Mouse (Mus musculus) midbrain, postnatal 0 days (tissue): ENCODE measurements at regions not wholly inside any gene's neighbourhood (a gene's known extent, or its start where the extent isn't known, plus 50 kb on each side); places are given as distances from the start of the nearest gene placed in this dataset.

Experiments
- ATAC-seq: fragments of 200-750 bp; cut with Nextera tagmentation; 2 replicates; pipeline ENCODE4 v1.8.0; 2017; ENCODE audit warnings: moderate number of reproducible peaks, mild to moderate bottlenecking, moderate TSS enrichment, moderate library complexity; ENCODE audit not compliant: low FRiP score
- DNase-seq: peaks from one replicate; pipeline ENCODE4 v3.0.0-alpha.2; 2015; ENCODE audit warnings: low spot score
- H3K27ac ChIP-seq: fragments of 300-500 bp; sonication (generic); 2 replicates; pipeline ENCODE4 v1.5.1; 2014; ENCODE audit warnings: low read depth, mild to moderate bottlenecking, low read length, mixed read lengths
- H3K27me3 ChIP-seq: fragments of 300-500 bp; sonication (generic); 2 replicates; pipeline ENCODE4 v1.6.1; 2014; ENCODE audit warnings: low read length, control low read depth, mixed read lengths; ENCODE audit not compliant: insufficient read depth
- H3K36me3 ChIP-seq: fragments of 300-500 bp; sonication (generic); 2 replicates; pipeline ENCODE4 v1.6.1; 2014; ENCODE audit warnings: low read length, control low read depth, mixed read lengths; ENCODE audit not compliant: insufficient read depth
- H3K4me1 ChIP-seq: fragments of 300-500 bp; sonication (generic); 2 replicates; pipeline ENCODE4 v1.6.1; 2014; ENCODE audit warnings: mild to moderate bottlenecking, control low read depth, antibody characterized with exemption, low read length, mixed read lengths; ENCODE audit not compliant: insufficient read depth
- H3K4me2 ChIP-seq: fragments of 300-500 bp; sonication (generic); 2 replicates; pipeline ENCODE4 v1.6.1; 2014; ENCODE audit warnings: low read depth, mild to moderate bottlenecking, low read length, mixed read lengths; ENCODE audit not compliant: poor library complexity, severe bottlenecking
- H3K4me3 ChIP-seq: fragments of 300-500 bp; sonication (generic); 2 replicates; pipeline ENCODE4 v1.5.1; 2014; ENCODE audit warnings: low read depth, mild to moderate bottlenecking, low read length, moderate library complexity
- H3K9ac ChIP-seq: fragments of 300-500 bp; sonication (generic); replicated peaks from 2 replicates; pipeline ENCODE4 v1.6.1; 2014; ENCODE audit warnings: mild to moderate bottlenecking, low read length, moderate library complexity, mixed read lengths; ENCODE audit not compliant: poor library complexity, severe bottlenecking
- H3K9me3 ChIP-seq: fragments of 300-500 bp; sonication (generic); 2 replicates; pipeline ENCODE4 v1.6.1; 2016; ENCODE audit warnings: low read length, control low read depth
- CTCF ChIP-seq: IDR thresholded peaks from 2 replicates; pipeline ENCODE4 v1.5.1; 2016; ENCODE audit warnings: antibody characterized with exemption, mild to moderate bottlenecking
- WGBS: fragments of 180-500 bp; shearing (Covaris S2); extraction: QIAGEN DNeasy Blood & Tissue Kit; methylation state at CpG from one replicate; pipeline ENCODE4 v1.1.7; 2014; 5-methylcytosine and 5-hydroxymethylcytosine counted together

- H3K27me3 ChIP-seq: no peaks in the 10 kb centered on the region
- WGBS: 73% methylated on average over 11 of the region's 11 CpGs
- ATAC-seq: no peak
- no peaks in the 10 kb centered on the region for H3K4me1 ChIP-seq
- no peaks in the 10 kb centered on the region for H3K9me3 ChIP-seq
- H3K27ac ChIP-seq: no peak overlapping the region
- H3K4me3 ChIP-seq: no peak overlapping the region
- no peak overlapping the region for H3K4me2 ChIP-seq
- no peak for DNase-seq
- H3K9ac ChIP-seq: no peak overlapping the region
- no peaks in the 10 kb centered on the region for H3K36me3 ChIP-seq
- no peak for TF ChIP-seq CTCF
These were observed 304.7 kb downstream of the Foxo1 start for GRCm38 (mm10) chr3:52572514-52573485.

DNA sequence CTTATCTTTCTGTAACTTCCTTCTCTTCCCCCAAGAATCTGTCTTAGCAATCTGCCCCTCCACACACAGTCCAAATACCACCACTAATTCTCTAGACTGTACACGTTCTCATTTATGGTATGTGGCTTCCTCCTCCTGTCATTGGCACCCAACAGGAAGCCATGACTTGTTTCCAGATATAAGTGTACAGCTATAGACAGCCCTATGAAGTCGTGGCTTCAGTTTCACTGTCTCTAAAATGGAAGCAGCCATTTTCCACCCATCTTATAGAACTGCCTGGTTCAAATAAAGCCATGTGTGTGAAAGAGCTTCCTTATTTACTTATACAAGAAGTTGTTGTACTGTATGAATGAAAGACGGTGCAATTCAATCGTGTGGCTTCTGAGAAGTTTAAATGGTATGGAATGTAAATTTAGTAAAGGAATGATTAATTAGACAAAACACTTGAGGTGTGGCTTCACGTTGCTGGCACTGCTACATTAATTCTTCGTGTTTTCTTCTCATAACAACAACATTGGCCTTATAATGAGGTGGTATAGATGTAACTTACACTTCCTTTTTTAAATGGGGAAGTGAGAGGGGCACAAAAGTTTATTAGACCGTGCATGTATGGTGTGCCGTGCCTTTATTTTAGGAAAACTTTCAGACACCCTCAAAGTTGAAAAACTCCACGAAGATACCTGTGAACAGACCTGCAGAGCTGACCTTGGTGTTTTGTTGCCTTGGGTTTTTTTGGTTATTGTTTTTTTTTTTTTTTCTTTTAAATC, 299.7 kb downstream of the Foxo1 start:
- TF ChIP-seq CTCF: no peak

GRCm38 (mm10) chr3:52563595-52563994, 295.5 kb downstream of the Foxo1 start:
- 75% methylated on average over 5 of the region's 5 CpGs for WGBS
- no peak for TF ChIP-seq CTCF
- no peak for ATAC-seq

More for the DNA sequence above, 299.7 kb downstream of the Foxo1 start:
- Histone ChIP-seq H3K27me3 (no peaks in the 10 kb centered on the region), H3K27ac (no peak overlapping the region), H3K4me2 (no peak overlapping the region), H3K9ac (no peak overlapping the region), H3K4me1 (no peaks in the 10 kb centered on the region), H3K36me3 (no peaks in the 10 kb centered on the region), H3K9me3 (no peaks in the 10 kb centered on the region), H3K4me3 (no peak overlapping the region)
- 88% methylated on average over 9 of the region's 9 CpGs for WGBS
- ATAC-seq (no peak), DNase-seq (no peak)

DNA sequence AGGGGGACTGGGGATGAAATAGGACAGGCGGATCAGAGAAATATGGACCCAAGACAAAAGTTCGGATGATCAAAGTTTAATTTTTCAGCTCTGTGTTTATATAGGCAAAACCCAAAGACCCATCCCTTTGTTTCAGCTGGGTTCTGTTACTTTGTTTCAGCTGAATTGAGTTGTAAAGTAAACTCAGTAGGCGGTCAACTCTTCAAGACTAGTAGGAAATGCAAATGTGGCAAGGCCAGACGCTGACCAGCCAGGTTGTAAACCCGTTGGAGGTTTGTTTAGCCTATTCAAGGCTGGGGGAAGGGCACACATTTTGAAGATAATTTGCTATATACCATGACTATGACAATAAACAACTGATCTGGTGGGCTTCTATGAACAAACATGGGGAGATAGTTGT, 294.7 kb downstream of the Foxo1 start:
- TF ChIP-seq CTCF: no peak
- 52% methylated on average over 5 of the region's 5 CpGs for WGBS
- no peak for ATAC-seq

More at GRCm38 (mm10) chr3:52563595-52563994, 295.5 kb downstream of the Foxo1 start:
- Histone ChIP-seq H3K27ac (no peak overlapping the region), H3K9ac (no peak overlapping the region), H3K9me3 (no peaks in the 10 kb centered on the region), H3K4me2 (no peak overlapping the region), H3K4me3 (no peak overlapping the region), H3K4me1 (no peaks in the 10 kb centered on the region; the same call in 1 of the 2 replicates), H3K27me3 (no peaks in the 10 kb centered on the region), H3K36me3 (no peaks in the 10 kb centered on the region)
- DNase-seq: no peak

DNA sequence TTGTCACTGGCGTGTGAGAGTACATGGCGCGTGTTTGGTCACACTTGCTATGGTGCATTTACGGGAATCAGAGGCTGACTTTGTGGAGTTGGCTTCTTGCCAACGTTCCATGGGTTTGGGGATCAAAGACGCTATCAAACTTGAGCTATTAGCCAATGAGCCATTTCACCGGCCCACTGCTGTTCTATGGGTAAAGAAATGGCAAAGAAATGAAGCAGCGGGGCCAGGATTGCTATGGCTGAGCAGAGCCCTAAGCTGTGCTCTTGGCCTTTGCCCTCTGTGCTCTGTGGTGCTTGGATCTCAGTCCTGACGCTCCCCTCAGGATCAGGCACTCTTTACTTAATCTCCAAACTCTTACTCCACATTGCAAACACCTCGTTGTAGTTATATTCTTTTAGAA, 291.3 kb downstream of the Foxo1 start:
- Histone ChIP-seq H3K4me3 (no peak overlapping the region), H3K27ac (no peak overlapping the region), H3K36me3 (no peaks in the 10 kb centered on the region), H3K9me3 (no peaks in the 10 kb centered on the region), H3K9ac (no peak overlapping the region), H3K4me2 (no peak overlapping the region), H3K27me3 (no peaks in the 10 kb centered on the region), H3K4me1 (no peaks in the 10 kb centered on the region; the same call in 1 of the 2 replicates)
- DNase-seq (no peak), ATAC-seq (no peak)
- 58% methylated on average over 10 of the region's 10 CpGs for WGBS
- no peak for TF ChIP-seq CTCF

More for the DNA sequence above, 294.7 kb downstream of the Foxo1 start:
- DNase-seq: no peak
- no peak overlapping the region for H3K9ac ChIP-seq
- H3K9me3 ChIP-seq: no peaks in the 10 kb centered on the region
- H3K4me3 ChIP-seq: no peak overlapping the region
- no peak overlapping the region for H3K27ac ChIP-seq
- no peaks in the 10 kb centered on the region for H3K27me3 ChIP-seq
- no peaks in the 10 kb centered on the region for H3K36me3 ChIP-seq
- no peaks in the 10 kb centered on the region; the same call in 1 of the 2 replicates for H3K4me1 ChIP-seq
- H3K4me2 ChIP-seq: no peak overlapping the region

- peak; percentile 58 for DNase-seq
- TF ChIP-seq CTCF: no peak
- Histone ChIP-seq H3K4me1 (no peaks in the 10 kb centered on the region; the same call in 1 of the 2 replicates), H3K36me3 (no peaks in the 10 kb centered on the region), H3K27ac (no peak overlapping the region), H3K4me3 (no peak overlapping the region), H3K9me3 (no peaks in the 10 kb centered on the region), H3K4me2 (no peak overlapping the region), H3K9ac (no peak overlapping the region), H3K27me3 (no peaks in the 10 kb centered on the region)
- 67% methylated on average over 6 of the region's 6 CpGs for WGBS
- ATAC-seq: no peak
These were observed 290.6 kb downstream of the Foxo1 start for GRCm38 (mm10) chr3:52558765-52559164.
